Mouse (Mus musculus) midbrain, embryonic 12.5 days (tissue): ENCODE data around the gene Ace. TPM values are rescaled to one million over a fixed set of nuclear protein-coding genes. Genes with fewer than 3 reads are reported as not detected.

Source experiments
- ATAC-seq: fragments of 200-750 bp; cut with Nextera tagmentation; 2 replicates; pipeline ENCODE4 v1.8.0; 2017; ENCODE audit warnings: low read depth, moderate TSS enrichment, moderate library complexity; ENCODE audit not compliant: low FRiP score
- H3K27ac ChIP-seq: fragments of 300-500 bp; sonication (generic); replicated peaks from 2 replicates; pipeline ENCODE4 v1.5.1; 2016; ENCODE audit warnings: mild to moderate bottlenecking
- H3K27me3 ChIP-seq: fragments of 300-500 bp; sonication (generic); 2 replicates; pipeline ENCODE4 v1.6.1; 2016; ENCODE audit warnings: mild to moderate bottlenecking
- H3K36me3 ChIP-seq: fragments of 300-500 bp; sonication (generic); 2 replicates; pipeline ENCODE4 v1.6.1; 2016
- H3K4me1 ChIP-seq: fragments of 300-500 bp; sonication (generic); 2 replicates; pipeline ENCODE4 v1.6.1; 2016
- H3K4me2 ChIP-seq: fragments of 300-500 bp; sonication (generic); replicated peaks from 2 replicates; pipeline ENCODE4 v1.6.1; 2016; ENCODE audit warnings: mild to moderate bottlenecking, moderate library complexity
- H3K4me3 ChIP-seq: fragments of 300-500 bp; sonication (generic); 2 replicates; pipeline ENCODE4 v1.5.1; 2016; ENCODE audit warnings: mild to moderate bottlenecking
- H3K9ac ChIP-seq: fragments of 300-500 bp; sonication (generic); replicated peaks from 2 replicates; pipeline ENCODE4 v1.6.1; 2016; ENCODE audit warnings: mild to moderate bottlenecking, moderate library complexity
- H3K9me3 ChIP-seq: fragments of 300-500 bp; sonication (generic); 2 replicates; pipeline ENCODE4 v1.6.1; 2016; ENCODE audit warnings: mild to moderate bottlenecking
- WGBS: fragments of 180-500 bp; shearing (Covaris S2); methylation state at CpG from one replicate; pipeline ENCODE4 v1.1.7; 2016; 5-methylcytosine and 5-hydroxymethylcytosine counted together
- polyA plus RNA-seq: library from polyadenylated mRNA; unstranded; fragments of >200 nt; fragmentation: Nextera tagmentation; extraction: Ambion mirVana; gene quantifications from 2 replicates; pipeline ENCODE4 v1.2.1, GENCODE M21; 2016

Ace gene
- 1.2 and 1.4 TPM in 2 replicates for polyA plus RNA-seq

- Histone ChIP-seq H3K27me3 (peaks cover 59% of the 10 kb centered on the region), H3K9me3 (no peaks in the 10 kb centered on the region), H3K9ac (peak within 1 kb of the TSS; percentile 66), H3K4me1 (peaks cover 18% of the 10 kb centered on the region), H3K36me3 (no peaks in the 10 kb centered on the region), H3K27ac (no peak within 1 kb of the TSS), H3K4me2 (peak within 1 kb of the TSS; percentile 93), H3K4me3 (peak within 1 kb of the TSS; percentile 56)
- peak; percentile 69 for ATAC-seq
- WGBS: under 1% methylated on average over 73 of the region's 76 CpGs
These were observed at the start of gene Ace for GRCm38 (mm10) chr11:105967741-105968574. TSS of gene Ace (plus strand) at chr11:105967945.

DNA sequence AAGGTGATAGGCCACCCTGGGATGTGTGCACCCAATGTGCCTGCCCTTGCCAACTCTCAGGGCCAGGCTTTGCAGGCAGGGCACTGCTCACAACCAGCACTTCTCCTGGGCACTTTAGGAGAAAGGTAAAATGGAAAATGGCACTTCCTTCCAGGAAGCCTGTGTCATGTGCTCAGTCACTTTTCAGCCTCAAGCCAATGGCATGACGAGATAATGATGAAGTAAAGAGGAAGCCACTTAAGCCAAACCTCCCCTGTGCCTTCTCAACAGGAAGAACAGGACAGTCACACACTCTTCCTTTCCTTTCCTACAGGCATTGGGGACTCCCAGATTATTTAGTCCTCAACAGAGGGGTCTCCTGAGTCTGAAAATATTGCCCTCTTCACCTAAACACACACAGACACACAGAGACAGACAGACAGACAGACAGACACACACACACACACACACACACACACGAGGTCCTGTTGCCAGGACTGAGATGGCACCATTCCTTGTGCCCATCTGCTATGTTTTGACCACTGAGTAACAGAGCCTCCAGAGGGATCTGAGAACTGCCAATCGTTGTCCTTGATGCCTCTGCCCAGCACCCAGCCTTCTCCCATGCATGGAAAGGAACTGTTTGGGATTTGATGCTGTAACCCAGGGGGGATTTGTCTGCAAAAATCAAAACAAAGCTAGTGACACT lies 47.5 kb upstream of the Ace start:
- ATAC-seq: no peak
- H3K27me3 ChIP-seq: no peaks in the 10 kb centered on the region
- H3K9me3 ChIP-seq: no peaks in the 10 kb centered on the region
- no peak overlapping the region for H3K4me3 ChIP-seq
- H3K4me2 ChIP-seq: no peak overlapping the region
- no peaks in the 10 kb centered on the region for H3K4me1 ChIP-seq
- 80% methylated on average over 3 of the region's 3 CpGs for WGBS
- H3K36me3 ChIP-seq: peaks cover 42% of the 10 kb centered on the region
- H3K9ac ChIP-seq: no peak overlapping the region
- no peak overlapping the region for H3K27ac ChIP-seq

- Histone ChIP-seq H3K4me1 (no peaks in the 10 kb centered on the region), H3K9ac (no peak overlapping the region), H3K27me3 (no peaks in the 10 kb centered on the region), H3K4me2 (no peak overlapping the region), H3K9me3 (no peaks in the 10 kb centered on the region), H3K4me3 (no peak overlapping the region), H3K36me3 (peaks cover 42% of the 10 kb centered on the region), H3K27ac (no peak overlapping the region)
- 90% methylated on average over 2 of the region's 2 CpGs for WGBS
- ATAC-seq: no peak
These were observed 46.9 kb upstream of the Ace start for GRCm38 (mm10) chr11:105920836-105921235.

- no peaks in the 10 kb centered on the region for H3K4me1 ChIP-seq
- no peak overlapping the region for H3K9ac ChIP-seq
- WGBS: 89% methylated on average over 5 of the region's 5 CpGs
- no peaks in the 10 kb centered on the region for H3K9me3 ChIP-seq
- H3K36me3 ChIP-seq: peaks cover 39% of the 10 kb centered on the region
- no peak for ATAC-seq
- no peak overlapping the region for H3K4me3 ChIP-seq
- H3K27me3 ChIP-seq: no peaks in the 10 kb centered on the region
- no peak overlapping the region for H3K27ac ChIP-seq
- H3K4me2 ChIP-seq: no peak overlapping the region
These were observed 46.5 kb upstream of the Ace start for GRCm38 (mm10) chr11:105921275-105921674.

- Histone ChIP-seq H3K9me3 (no peaks in the 10 kb centered on the region), H3K27ac (no peak overlapping the region), H3K9ac (no peak overlapping the region), H3K36me3 (peaks cover 33% of the 10 kb centered on the region), H3K4me3 (no peak overlapping the region), H3K27me3 (no peaks in the 10 kb centered on the region), H3K4me1 (peaks cover 6% of the 10 kb centered on the region; the same call in 1 of the 2 replicates), H3K4me2 (no peak overlapping the region)
- ATAC-seq: no peak
- WGBS: 92% methylated on average over 20 of the region's 20 CpGs
These were observed 44.7 kb upstream of the Ace start for GRCm38 (mm10) chr11:105922769-105923663.

GRCm38 (mm10) chr11:105927065-105928030 lies 40.4 kb upstream of the Ace start:
- no peak overlapping the region for H3K4me2 ChIP-seq

GRCm38 (mm10) chr11:105928171-105928570 lies 39.6 kb upstream of the Ace start:
- no peak overlapping the region for H3K4me2 ChIP-seq
- no peak for ATAC-seq
- H3K4me1 ChIP-seq: peaks cover 6% of the 10 kb centered on the region; the same call in 1 of the 2 replicates
- no peak overlapping the region for H3K4me3 ChIP-seq
- 62% methylated on average over 5 of the region's 5 CpGs for WGBS
- H3K27me3 ChIP-seq: no peaks in the 10 kb centered on the region
- no peak overlapping the region for H3K9ac ChIP-seq
- no peaks in the 10 kb centered on the region for H3K9me3 ChIP-seq
- no peak overlapping the region for H3K27ac ChIP-seq
- peaks cover 3% of the 10 kb centered on the region; the same call in 1 of the 2 replicates for H3K36me3 ChIP-seq

More at GRCm38 (mm10) chr11:105927065-105928030, 40.4 kb upstream of the Ace start:
- no peak overlapping the region for H3K27ac ChIP-seq
- H3K9me3 ChIP-seq: no peaks in the 10 kb centered on the region
- no peak overlapping the region for H3K9ac ChIP-seq
- H3K4me1 ChIP-seq: peaks cover 6% of the 10 kb centered on the region; the same call in 1 of the 2 replicates
- no peaks in the 10 kb centered on the region for H3K27me3 ChIP-seq
- peaks cover 11% of the 10 kb centered on the region for H3K36me3 ChIP-seq
- WGBS: 54% methylated on average over 14 of the region's 14 CpGs
- H3K4me3 ChIP-seq: no peak overlapping the region
- ATAC-seq: peak; percentile 68

GRCm38 (mm10) chr11:105931380-105931779 lies 36.4 kb upstream of the Ace start:
- H3K9ac ChIP-seq: no peak overlapping the region
- H3K4me1 ChIP-seq: peaks cover 13% of the 10 kb centered on the region; the same call in 1 of the 2 replicates
- no peaks in the 10 kb centered on the region for H3K9me3 ChIP-seq
- H3K27ac ChIP-seq: no peak overlapping the region
- ATAC-seq: no peak
- whole genome bisulfite sequencing: 82% methylated on average over 3 of the region's 3 CpGs
- H3K36me3 ChIP-seq: no peaks in the 10 kb centered on the region
- H3K27me3 ChIP-seq: 0 out of 2 replicates have a peak, but pooled peaks cover 6% of the 10 kb centered on the region
- H3K4me2 ChIP-seq: no peak overlapping the region
- H3K4me3 ChIP-seq: no peak overlapping the region

DNA sequence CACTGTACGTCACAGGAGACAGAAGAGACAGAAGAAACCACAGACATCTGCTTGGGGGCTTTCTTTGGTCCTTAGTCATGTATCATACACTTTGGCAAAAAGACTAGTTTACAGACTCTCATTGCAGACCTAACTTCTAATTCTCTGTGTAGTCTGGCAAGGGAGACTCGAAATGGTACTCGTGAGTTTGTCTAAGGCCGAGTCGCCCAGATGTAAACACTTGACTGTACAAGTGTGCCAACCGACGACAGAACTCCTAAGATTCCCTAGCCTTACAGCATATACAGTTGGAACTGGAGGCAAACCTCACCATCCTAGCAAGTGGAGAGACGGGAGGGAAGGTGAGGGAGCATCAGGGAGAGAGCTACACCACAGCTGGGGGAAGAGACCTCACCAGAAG lies 34.0 kb upstream of the Ace start:
- H3K4me3 ChIP-seq: no peak overlapping the region
- peaks cover 6% of the 10 kb centered on the region; the same call in 1 of the 2 replicates for H3K4me1 ChIP-seq
- H3K27ac ChIP-seq: no peak overlapping the region
- H3K27me3 ChIP-seq: 0 out of 2 replicates have a peak, but pooled peaks cover 10% of the 10 kb centered on the region
- H3K36me3 ChIP-seq: no peaks in the 10 kb centered on the region
- ATAC-seq: no peak
- no peak overlapping the region for H3K9ac ChIP-seq
- 88% methylated on average over 8 of the region's 8 CpGs for WGBS
- no peak overlapping the region for H3K4me2 ChIP-seq
- no peaks in the 10 kb centered on the region for H3K9me3 ChIP-seq

- ATAC-seq: no peak
- H3K4me2 ChIP-seq: no peak overlapping the region
- H3K9ac ChIP-seq: no peak overlapping the region
- 0 out of 2 replicates have a peak overlapping the region, but pooled peaks have one; percentile 52 for H3K27ac ChIP-seq
- peaks cover 6% of the 10 kb centered on the region; the same call in 1 of the 2 replicates for H3K4me1 ChIP-seq
- H3K27me3 ChIP-seq: peaks cover 10% of the 10 kb centered on the region; the same call in 1 of the 2 replicates
- no peaks in the 10 kb centered on the region for H3K36me3 ChIP-seq
- 70% methylated on average over 5 of the region's 5 CpGs for WGBS
- no peak overlapping the region for H3K4me3 ChIP-seq
- H3K9me3 ChIP-seq: no peaks in the 10 kb centered on the region
These were observed 33.4 kb upstream of the Ace start for GRCm38 (mm10) chr11:105934303-105934711.
